ENCODE assay signal across 26 mouse cellular contexts in genomic region chr13:60820486-60821175, GRCm38 (mm10). TPM values are rescaled to one million over a fixed set of nuclear protein-coding genes. Genes with fewer than 3 reads are reported as not detected.
"Had no signal": no experiment of that assay in that cellular context is flagged by ENCODE, and none has a peak within 500 bp of the region (broad histone marks: within the 10 kb centered on the region; RNA-seq: fewer than 3 reads in every experiment).

No protein-coding gene starts in this region.

- H3K9me3 ChIP-seq: lung, embryonic 15.5 days; midbrain, embryonic 10.5 days; midbrain, embryonic 12.5 days; neural tube, embryonic 13.5 days; neural tube, embryonic 15.5 days had no signal

- ATAC-seq: lung, postnatal 0 days; midbrain, embryonic 16.5 days had no signal

- H3K4me1 ChIP-seq: lung, embryonic 15.5 days; midbrain, embryonic 10.5 days; midbrain, embryonic 12.5 days; neural tube, embryonic 13.5 days; neural tube, embryonic 15.5 days had no signal

- H3K4me2 ChIP-seq: lung, embryonic 15.5 days; midbrain, embryonic 12.5 days; neural tube, embryonic 13.5 days; neural tube, embryonic 15.5 days had no signal

- H3K36me3 ChIP-seq: lung, embryonic 15.5 days; midbrain, embryonic 10.5 days; midbrain, embryonic 12.5 days; neural tube, embryonic 13.5 days; neural tube, embryonic 15.5 days had no signal

- H3K27ac ChIP-seq: lung, embryonic 15.5 days; midbrain, embryonic 10.5 days; midbrain, embryonic 12.5 days; neural tube, embryonic 13.5 days; neural tube, embryonic 15.5 days had no signal

- DNase-seq: lung, adult 2 months; lung, postnatal 4 days; midbrain, embryonic 14.5 days; retina, postnatal 1 day; right cerebral cortex, adult 18-20 months; right cerebral cortex, postnatal 25 days; right cerebral cortex, postnatal 4 days; spleen, adult 18-20 months; thymus, adult 18-20 months; thymus, postnatal 14 days; thymus, postnatal 36 days had no signal

- H3K27me3 ChIP-seq: lung, embryonic 15.5 days; midbrain, embryonic 12.5 days; neural tube, embryonic 13.5 days; neural tube, embryonic 15.5 days had no signal

- H3K4me3 ChIP-seq: lung, embryonic 15.5 days; midbrain, embryonic 10.5 days; midbrain, embryonic 12.5 days; myocyte; neural tube, embryonic 13.5 days; neural tube, embryonic 15.5 days had no signal

- H3K9ac ChIP-seq: lung, embryonic 15.5 days; midbrain, embryonic 12.5 days; neural tube, embryonic 13.5 days; neural tube, embryonic 15.5 days had no signal

RNA-seq across cellular contexts. Expression of gene Ctsll3, which starts 18.0 kb away (rescaled TPM):
- total RNA-seq: megakaryocyte, adult 5-6 weeks; megakaryocyte-erythroid progenitor cell, adult 5-6 weeks had no signal
- polyA plus RNA-seq: lung, adult 2 months; lung, embryonic 15.5 days; lung, postnatal 0 days; midbrain, embryonic 10.5 days; midbrain, embryonic 12.5 days; midbrain, embryonic 14.5 days; midbrain, embryonic 16.5 days; myocyte; neural tube, embryonic 11.5 days; neural tube, embryonic 13.5 days; neural tube, embryonic 15.5 days; small intestine, adult 2 months; stomach, embryonic 14.5 days; stomach, embryonic 16.5 days; thymus, postnatal 0 days had no signal

RNA-seq across cellular contexts. Expression of gene BC051665, which starts 34.5 kb away (rescaled TPM):
- total RNA-seq: megakaryocyte, adult 5-6 weeks; megakaryocyte-erythroid progenitor cell, adult 5-6 weeks had no signal
- polyA plus RNA-seq: lung, adult 2 months; lung, embryonic 15.5 days; lung, postnatal 0 days; midbrain, embryonic 10.5 days; midbrain, embryonic 12.5 days; midbrain, embryonic 14.5 days; midbrain, embryonic 16.5 days; myocyte; neural tube, embryonic 11.5 days; neural tube, embryonic 13.5 days; neural tube, embryonic 15.5 days; small intestine, adult 2 months; stomach, embryonic 14.5 days; stomach, embryonic 16.5 days; thymus, postnatal 0 days had no signal

RNA-seq across cellular contexts. Expression of gene 4930486L24Rik, which starts 43.6 kb away (rescaled TPM):
- polyA plus RNA-seq: lung, adult 2 months; lung, embryonic 15.5 days; midbrain, embryonic 14.5 days; midbrain, embryonic 16.5 days; neural tube, embryonic 11.5 days; neural tube, embryonic 13.5 days; neural tube, embryonic 15.5 days; small intestine, adult 2 months; stomach, embryonic 14.5 days; stomach, embryonic 16.5 days had no signal
